Mouse (Mus musculus): ENCODE results near the gene Nfasc.

Gene Nfasc

DNA sequence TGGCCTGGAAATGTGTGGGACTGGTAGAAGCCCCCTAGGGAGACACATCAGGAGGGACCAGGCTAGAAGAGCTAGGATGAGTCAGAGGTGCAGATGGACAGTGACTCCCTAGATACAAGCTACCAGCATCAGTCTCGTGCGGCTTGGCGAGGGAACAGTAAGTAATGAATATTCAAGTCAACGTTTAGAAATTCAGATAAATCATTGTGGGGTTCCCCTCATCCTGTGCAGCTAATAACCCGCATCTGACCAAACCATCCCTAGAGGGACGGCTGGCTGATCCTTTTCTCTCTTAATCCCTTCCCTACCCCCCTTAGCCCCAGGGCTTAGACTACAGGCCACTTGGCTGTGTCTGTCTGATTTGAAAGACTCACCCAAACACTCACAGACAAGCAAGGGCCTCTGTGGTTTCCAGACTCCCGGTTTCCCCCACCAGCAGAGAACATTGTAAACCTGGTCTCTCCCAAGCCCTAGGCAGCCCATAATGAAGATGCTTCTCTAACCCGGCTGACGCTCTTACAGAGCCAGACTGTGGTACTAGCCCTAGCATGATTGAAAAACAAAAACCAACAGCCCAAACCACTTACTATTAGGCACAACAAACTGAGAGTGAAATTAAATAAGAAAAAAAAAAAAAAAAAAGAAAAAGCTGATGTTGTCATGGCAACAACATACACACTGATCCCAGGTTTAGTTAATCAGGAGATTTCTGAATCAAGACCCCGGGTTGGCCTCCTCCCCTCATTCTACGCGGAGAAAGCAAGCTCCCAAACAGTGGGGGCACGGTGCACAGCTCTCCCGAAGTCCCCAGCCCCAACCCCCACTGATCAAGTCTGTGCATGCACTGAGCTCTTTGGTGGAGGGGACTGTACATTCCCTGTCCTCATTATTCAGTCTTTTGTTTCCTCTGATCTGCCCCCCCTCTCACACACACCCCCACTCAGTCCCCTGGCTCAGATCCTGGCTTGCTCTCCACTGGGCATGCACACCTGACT lies 159.5 kb downstream of the Nfasc start:
- no peak for DNase-seq (ENCODE audit: low spot score)

DNA sequence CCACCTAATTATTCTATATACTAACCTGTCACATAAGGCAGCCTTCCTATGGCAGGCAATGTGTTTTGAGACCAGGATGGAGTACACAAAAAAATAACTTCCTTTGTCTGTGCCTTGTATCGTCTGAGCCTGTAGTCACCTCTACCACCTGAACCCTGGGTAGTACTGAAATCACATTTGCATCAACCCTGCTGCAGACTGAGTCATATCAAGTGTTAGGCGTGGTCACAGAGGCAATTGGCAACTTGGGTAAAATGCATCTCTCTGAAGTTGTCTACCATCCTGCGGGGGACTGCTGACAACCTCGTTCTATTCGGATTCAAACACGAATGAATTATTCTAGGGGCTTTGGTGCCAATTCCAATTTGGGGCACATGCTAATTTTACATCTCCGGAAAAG lies 161.5 kb downstream of the Nfasc start:
- no peak for DNase-seq (ENCODE audit: low spot score)

DNA sequence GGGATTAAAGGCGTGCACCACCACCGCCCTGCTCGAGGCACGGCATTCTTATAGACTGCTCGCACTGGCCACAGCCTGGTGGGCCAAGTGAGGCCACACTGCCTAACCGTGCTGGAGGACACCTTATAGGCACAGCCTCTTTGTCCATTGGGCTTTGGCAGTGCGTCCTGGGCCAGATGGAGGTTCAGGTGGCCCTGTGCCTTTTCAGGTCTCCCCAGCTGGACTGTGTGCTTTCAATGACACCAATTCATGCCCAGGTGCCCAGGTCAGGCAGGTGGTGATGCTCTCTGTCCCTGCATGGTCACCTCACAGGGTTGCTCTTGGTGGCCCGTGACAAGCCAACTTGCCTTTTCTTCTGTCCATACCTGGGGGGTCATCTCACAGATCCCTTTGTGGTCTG lies 164.8 kb downstream of the Nfasc start:
- DNase-seq (ENCODE audit: low spot score): no peak

DNA sequence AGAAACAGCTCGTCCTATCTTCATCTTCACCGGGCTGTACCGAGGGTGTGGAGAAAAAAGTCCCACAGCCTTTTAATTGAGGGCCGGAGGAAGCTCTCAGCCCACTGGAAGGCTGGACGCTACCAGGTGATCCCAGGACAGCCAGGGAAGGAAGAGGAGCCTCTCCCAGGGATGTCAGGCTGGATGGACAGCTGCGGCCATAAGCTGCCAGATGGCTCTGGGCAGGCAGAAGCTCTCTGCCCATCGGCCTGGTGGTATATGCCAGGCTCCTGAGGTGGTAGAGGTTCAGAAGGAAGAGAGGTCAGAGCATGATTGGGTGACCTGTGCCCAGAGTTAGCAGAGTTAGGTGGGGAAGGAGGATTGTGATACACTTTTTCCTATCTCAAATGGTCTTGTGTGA lies 168.7 kb downstream of the Nfasc start:
- DNase-seq (ENCODE audit: low spot score): no peak

DNA sequence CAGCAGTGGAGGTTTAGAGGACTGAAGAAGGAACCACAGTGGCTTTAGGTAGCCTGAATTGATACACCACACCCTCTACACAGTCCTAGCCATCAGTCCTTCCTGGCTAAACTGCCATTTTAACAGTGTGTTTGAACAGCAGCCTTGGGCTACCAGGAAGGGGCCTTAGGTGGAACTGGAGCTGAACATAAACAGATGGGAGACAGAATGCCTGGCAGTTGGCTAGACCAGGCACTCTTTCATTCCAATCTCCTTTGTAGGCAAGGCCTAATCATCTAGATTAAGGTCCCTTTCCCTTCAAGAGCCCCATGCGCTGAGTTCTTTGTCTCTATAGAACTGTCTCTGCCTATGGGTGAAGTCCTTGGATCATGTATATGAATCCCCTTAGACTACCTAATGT lies 170.0 kb downstream of the Nfasc start:
- no peak for DNase-seq (ENCODE audit: low spot score)

DNA sequence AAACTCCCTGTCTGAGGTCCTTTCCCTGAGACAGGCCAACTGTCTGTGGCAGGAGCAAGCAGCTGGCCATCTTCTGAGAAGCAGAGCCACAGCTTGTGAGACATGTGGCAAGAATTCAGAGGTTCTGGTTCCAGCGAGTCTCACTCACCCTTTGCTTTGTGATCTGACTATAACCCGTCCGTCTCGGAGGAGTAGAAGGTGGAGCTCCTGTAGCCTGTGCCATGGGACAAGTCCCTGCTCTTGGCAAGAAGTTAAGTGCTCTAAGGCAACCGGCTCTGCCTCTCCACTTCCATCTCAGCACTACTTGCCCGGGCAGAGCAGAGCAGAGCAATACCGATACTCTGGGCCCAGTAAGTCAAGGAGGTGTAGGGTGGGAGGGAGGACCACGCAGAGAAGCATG lies 170.7 kb downstream of the Nfasc start:
- DNase-seq (ENCODE audit: low spot score): no peak

DNA sequence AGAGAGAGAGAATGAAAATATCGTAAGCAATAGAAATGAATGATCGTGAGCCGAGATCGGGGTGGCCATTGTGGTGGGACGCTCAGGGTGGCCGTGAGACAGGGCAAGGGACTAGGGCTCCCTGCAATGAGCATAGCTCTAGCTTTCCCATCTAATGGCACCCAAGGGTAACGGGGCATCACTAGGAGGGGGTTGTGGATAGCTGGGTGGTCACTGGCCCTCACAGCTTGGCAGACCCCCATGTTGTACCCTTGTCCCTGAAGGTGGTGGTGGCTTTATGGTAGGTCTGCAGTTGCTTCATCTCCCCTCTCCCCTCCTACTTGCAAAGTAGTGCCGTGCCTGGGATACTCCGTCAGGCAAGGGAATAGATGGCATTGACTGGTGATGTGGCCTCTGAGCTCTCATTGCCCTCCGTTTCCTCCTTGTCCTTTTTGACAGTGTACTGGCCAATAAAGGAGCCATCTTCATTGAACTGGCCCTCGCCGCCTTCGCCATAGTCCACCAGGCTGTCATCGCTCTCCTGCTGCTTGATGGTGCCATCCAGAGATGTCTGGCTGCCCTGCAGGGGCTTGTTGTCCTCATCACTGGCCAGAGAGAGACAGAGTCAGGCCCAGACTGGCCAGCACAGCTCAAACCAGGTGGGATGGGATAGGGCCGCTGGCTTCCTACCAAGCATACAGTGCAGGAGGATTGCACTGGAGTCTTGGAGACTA lies 171.4 kb downstream of the Nfasc start:
- no peak for DNase-seq (ENCODE audit: low spot score)

DNA sequence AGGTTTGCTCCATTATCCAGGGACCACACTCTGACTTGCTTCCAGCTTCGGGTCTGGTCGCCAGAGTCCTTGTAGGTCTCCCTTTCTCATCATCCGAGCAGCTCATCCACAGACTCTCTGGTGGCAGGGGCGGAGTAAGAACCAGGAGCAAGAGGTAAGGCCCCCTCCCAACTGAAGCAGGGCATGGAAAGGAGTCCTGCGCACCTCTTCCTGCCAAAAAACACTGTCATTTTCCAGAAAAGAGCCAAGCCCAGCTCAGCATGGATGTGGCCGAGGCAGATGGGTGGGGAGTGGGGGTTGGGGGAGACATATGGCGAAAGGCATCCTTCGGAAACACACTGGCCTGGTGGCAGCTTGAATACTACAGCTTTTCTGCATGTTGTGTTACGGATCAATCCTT lies 172.1 kb downstream of the Nfasc start:
- no peak for DNase-seq (ENCODE audit: low spot score)

DNA sequence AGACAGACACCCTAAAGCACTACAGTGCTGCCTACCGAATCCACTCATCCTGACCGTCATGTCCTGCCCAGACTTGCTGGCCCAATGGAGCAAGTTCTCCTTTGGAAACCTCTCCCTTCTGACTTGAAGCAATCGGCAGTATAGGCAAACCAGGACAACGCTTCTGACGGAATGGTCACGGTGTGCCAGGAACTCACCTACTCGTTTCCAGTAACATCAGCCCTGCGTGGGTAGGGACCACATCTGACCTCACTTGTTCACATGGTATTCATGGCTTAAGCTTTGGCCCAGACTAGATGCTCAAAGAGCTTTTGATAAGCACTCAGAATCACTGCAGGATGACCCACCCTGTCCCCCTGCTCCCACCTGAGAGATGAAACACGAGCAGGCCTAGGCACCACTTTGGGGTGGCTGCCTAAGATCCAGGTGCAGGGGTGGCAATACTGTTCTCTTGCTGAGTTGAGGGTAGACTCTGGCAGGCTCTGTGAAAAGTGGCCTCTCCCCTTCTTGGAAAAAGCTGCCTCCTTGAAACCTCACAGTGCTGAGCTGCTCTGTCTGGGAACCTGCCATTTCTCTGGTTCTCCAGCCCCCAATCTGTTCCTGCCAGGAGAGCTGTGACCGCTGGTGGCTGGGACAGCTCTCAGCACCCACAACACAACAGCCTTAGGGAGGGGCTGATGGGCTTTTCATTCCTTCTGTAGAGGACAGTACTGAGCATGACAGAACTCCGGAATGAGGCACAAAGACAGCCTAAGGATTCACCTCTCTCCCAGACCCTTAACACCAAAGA lies 174.1 kb downstream of the Nfasc start:
- DNase-seq (ENCODE audit: low spot score): no peak

DNA sequence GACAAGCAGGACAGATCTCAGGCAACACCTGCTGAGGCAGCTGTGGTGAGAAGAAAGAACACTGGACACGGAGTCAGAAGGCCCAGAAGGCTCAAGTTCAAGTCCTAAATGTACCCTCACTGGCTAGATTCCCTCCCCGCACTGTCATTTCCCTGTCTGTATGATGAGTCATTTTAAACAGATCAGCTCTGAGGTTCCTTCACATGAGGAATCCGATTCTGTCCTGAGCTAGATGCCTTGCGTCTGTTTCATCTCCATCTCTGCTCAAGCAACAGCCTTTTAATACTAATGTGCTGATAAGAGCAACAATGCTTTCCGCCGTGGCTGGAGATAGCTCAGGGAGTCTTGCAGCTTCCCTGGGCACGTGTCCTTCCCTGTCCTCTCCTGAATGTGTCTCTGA lies 175.8 kb downstream of the Nfasc start:
- DNase-seq (ENCODE audit: low spot score): no peak

DNA sequence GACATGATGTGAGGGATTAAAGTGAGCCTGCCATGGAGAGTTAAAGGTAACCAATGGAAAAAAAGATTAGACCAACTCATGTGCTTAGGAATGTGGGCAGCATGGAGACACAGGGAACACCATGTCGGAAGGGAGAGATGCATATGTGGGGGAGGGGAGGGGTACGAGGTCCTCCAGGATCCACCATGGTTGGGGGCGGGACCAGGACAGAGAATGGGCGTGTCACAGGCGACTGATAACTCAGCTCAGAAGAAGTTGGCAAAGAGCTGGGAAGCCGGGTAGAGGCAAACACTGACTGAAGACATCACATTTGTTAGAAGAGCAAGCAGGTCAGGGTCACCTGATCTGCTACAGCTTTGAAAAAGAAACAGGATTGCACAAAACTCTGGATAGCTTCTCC lies 176.7 kb downstream of the Nfasc start:
- DNase-seq (ENCODE audit: low spot score): no peak

DNA sequence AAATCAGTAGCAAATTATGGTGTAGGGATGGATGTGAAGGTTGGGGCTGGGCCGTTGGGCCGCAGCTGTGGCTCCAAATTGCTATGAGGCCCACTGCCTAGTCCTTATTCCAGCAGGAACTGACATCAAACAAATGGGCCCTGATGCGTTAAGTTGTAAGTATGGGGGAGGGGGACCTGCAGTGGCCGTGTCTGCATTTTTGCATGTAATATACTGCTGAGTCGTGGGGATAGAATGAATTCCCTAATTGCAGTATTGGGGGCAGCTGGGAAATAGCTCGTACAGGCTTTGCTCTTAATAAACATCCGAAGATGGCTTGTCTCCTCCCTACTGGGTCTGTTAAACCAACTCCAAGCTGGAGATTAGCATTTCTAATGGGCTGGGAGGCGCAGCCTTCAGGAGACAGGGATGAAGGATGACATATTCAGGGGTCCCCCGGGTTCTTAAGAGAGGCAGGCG lies 179.2 kb downstream of the Nfasc start:
- no peak for DNase-seq (ENCODE audit: low spot score)

DNA sequence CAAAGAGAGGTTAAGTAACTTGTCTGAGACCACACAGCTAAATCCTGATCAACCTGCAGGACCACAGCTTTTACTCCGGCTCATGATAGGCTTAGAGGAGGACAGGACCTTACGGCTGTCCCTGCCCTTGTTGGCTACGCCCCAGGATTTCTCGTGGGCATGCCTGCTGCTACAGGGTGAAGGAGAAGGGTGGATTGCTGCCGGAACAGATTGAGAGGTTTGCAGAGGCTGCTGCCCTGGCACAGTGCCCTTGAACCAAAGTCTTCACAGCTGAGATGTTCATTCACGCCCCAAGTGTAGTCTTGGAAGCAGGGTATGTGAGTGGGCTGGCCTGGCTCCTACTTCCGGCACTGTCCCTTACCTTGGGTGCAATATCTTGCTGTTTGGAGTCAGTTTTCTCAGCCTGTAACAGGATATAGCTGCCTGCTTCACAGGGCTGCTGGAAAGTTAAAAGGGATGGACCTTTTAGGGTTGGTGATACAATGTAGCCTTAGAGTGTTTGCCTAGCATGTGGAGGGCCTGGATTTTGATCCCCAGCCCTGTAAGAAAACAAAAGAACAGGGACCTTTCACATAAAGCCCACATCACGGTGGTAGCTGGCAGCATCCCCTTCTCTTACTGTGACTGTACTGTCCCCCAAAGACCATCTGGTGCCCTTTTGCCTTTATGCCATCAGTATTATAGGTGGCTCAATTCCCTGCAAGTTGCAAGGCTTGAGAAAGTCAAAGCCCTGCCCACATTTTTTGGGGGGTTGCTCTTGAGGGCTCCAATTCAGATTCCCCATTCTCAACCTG lies 180.5 kb downstream of the Nfasc start:
- DNase-seq (ENCODE audit: low spot score): no peak

DNA sequence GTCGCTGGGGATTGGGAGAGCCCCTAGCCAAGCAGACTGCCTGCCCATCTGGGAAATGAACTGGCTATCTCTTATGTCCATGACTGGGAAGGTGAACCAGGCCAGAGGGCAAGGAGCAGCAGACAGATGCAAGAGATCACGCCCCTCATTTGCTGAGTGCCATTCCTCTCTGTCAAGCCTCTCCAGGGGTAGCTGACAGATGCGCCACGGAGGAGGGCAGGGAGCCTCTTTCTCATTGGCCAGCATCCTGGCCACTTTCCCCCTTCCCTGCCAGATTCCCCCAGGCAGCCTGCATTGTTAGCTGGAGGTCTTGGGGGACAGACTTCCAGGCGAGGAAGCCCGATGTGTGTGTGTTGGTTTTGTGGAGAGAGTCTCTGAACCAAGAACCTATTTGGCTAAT lies 182.6 kb downstream of the Nfasc start:
- no peak for DNase-seq (ENCODE audit: low spot score)

DNA sequence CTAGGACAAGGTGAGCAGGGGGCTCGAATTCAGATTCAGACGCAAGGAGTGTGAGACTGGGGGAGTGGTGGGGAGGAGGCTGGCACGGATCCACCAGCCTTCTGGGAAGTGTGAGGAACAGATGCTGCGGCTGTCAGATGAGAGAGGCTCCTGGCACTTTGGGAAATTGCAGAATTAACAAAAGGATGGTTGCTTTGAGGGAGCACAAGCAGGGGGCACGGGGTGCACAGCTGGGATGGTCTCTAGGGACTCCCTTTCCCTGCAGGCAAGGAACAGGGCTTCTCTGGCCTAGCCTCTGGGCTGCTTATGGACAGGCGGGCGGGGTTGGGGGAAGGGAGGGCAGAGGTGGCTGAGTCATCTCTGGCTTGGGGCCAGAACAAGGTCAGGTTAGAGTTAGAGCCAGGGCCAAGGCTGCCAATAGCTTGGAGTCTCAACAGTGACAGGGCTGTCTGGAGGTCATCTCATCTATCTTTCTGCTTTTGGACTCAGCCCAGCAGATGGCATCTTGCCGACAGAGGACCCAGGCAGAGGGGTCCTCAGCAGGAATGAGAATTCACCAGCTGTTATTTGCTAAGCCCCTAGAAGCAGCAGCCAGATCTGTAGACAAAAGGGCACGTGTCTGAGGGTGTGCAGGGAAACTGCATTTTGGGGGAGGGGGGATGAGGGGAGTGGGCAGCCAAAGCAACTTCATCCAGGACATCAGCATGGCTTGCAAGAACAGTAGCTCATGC lies 183.5 kb downstream of the Nfasc start:
- peak; percentile 63 for DNase-seq (ENCODE audit: low spot score)

DNA sequence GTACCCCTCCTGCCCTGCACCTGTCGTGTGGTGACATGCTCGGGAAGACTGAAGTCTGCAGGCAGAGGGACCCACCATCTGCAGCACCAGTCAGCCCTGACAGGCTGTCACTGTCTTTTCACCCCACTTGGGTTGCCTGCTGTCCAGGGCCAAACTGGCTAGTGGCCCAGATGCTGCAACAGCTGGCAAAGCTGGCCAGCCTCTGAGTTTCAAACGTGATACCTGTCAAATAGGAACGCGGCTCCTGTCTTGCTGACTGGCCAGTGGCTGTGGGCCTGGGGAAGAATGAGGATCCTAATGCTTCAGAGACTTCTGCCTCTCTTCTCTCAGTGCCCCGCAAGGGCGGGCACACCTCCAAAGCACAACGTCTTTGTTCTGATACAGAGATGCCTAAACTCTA lies 197.8 kb downstream of the Nfasc start:
- DNase-seq (ENCODE audit: low spot score): no peak

DNA sequence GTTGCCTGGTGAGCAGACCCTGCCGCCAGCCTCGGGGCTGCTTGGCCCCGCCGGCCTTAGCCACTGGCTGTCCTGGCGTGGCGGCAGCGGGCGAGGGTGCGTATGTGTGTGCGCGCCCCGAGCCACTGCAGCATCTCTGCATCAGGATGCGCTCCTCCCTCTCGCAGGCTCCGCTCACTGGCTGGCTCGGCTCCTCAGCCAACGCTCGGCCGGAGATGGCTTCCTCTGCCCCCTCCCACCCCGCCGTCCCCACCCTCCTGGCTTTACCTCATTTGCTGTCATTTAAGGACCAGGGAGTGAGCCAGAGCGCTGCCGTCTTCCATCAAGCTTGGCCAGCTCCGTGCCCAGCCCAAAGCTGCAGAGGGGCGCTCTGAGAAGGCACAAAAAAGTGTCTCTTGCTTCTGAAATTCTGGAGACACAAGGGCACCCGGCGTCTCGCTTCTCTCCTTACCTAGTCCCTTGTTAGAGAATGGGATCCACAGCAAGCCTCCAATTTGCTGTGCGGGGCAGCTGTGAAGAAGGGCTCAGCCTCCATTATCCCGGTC lies 198.8 kb downstream of the Nfasc start, which contains the start of gene Cntn2:
Gene Cntn2 (minus strand): TSS at position 495 of the 545 bp plus-strand sequence.
- DNase-seq (ENCODE audit: low spot score): no peak

DNA sequence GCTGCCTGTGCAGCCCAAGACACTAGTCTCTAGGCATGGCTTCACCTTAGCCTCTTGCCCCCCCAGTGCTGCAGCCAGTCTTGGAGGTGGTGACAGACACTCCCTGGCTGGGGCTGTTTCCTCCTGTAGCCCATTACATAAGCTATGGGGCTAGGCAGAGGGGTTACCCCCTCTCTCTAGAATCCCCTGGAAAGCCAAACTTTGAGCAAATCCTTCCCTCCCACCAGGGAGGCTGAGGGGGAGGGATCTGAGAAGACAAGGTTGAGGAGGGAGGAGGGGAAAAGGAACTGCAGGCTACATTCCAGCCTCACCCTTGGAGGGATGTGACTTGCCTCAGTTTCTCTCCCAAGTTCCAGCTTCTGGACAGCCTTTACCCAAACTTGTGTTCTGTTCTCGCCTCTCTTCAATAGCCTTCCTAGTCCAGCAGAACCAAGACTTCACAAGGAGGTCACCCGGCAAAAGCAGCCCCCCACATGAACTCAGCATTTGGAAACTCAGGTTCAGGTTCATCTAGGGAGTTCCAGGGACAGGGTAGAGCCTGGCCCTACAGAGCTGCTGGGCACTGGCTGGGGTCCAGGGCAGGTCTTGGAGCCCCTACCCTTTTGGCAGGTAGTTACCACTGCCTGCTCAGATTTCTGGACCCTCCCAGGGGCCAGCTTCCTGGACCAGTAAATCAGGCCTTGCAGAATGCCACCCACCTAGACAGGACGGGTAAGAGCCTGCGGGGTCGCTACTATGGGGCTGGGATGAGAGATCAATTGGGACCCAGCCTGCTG lies 199.6 kb downstream of the Nfasc start:
- DNase-seq (ENCODE audit: low spot score): no peak

DNA sequence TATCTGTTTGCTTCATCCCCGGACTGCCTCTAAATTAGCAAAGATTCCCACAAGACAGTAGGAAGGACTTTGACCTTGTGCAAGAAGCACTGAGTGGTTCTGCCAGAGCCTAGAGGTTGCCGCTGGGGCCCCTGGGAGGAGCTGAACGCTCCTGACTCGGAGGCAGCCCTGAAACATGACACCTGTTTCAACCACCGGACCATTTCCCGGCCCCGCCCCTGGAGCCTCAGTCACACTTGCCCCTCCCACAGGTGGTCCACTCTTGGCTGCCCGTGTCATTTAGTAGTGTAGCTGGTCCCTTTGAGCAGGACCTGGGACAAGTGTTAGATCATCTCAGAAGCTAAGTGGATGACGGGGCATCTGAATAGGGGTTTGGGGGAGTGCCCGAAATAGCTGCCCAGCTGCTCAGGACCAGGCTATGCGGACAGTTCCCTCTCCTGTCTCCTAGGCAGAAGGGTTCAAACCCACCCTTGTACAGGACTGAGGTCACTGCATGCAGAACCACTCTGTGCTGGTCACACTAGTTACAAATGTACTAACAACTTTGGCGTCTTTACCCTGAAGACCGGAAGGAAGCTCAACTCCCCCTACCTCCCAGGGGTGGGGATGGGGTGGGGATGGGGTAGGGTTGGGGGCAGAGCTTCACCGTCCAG lies 200.3 kb downstream of the Nfasc start:
- DNase-seq (ENCODE audit: low spot score): peak; percentile 69

Data from yolk sac, embryonic 10.5 days (tissue).